Mouse (Mus musculus): ENCODE results near the gene Krba1. TPM values are rescaled to one million over a fixed set of nuclear protein-coding genes. Genes with fewer than 3 reads are reported as not detected.

Krba1 gene
- polyA plus RNA-seq, 1 experiment from 2014 or later = 25.0 TPM

- under 1% methylated on average over 19 of the region's 19 CpGs for WGBS
- Histone ChIP-seq H3K4me2 (peak overlapping the region; percentile 91), H3K4me3 (replicated peaks) (peak overlapping the region; percentile 70)
Measured at GRCm38 (mm10) chr6:48443592-48444309, 48.4 kb downstream of the Krba1 start.

GRCm38 (mm10) chr6:48444310-48445180, 49.2 kb downstream of the Krba1 start:
- H3K9me3 ChIP-seq (replicated peaks) = no peaks in the 10 kb centered on the region
- peaks cover 17% of the 10 kb centered on the region for H3K36me3 ChIP-seq
- H3K27me3 ChIP-seq (replicated peaks) = peaks cover 16% of the 10 kb centered on the region
- peaks cover 29% of the 10 kb centered on the region for H3K4me1 ChIP-seq
- WGBS = under 1% methylated on average over 31 of the region's 34 CpGs
- H3K27ac ChIP-seq (replicated peaks) = peak overlapping the region; percentile 91
- ATAC-seq (ENCODE audit: low FRiP score) = peak; percentile 76
- H3K9ac ChIP-seq (replicated peaks) = peak overlapping the region; percentile 71
- H3K4me2 ChIP-seq = peak overlapping the region; percentile 91
- H3K4me3 ChIP-seq (replicated peaks) = peak overlapping the region; percentile 70

More at GRCm38 (mm10) chr6:48443592-48444309, 48.4 kb downstream of the Krba1 start:
- peak; percentile 82 for ATAC-seq (ENCODE audit: low FRiP score)
- peaks cover 20% of the 10 kb centered on the region for H3K36me3 ChIP-seq
- H3K4me1 ChIP-seq = peaks cover 37% of the 10 kb centered on the region
- peak overlapping the region; percentile 91 for H3K27ac ChIP-seq (replicated peaks)
- H3K9me3 ChIP-seq (replicated peaks) = no peaks in the 10 kb centered on the region
- peaks cover 24% of the 10 kb centered on the region for H3K27me3 ChIP-seq (replicated peaks)
- H3K9ac ChIP-seq (replicated peaks) = peak overlapping the region; percentile 46

GRCm38 (mm10) chr6:48445181-48446101, 50.1 kb downstream of the Krba1 start, which contains the start of gene Zfp467:
TSS of gene Zfp467 (minus strand) at chr6:48445825.
- H3K27ac ChIP-seq (replicated peaks) = peak within 1 kb of the TSS; percentile 91
- peaks cover 23% of the 10 kb centered on the region for H3K4me1 ChIP-seq
- H3K36me3 ChIP-seq = peaks cover 17% of the 10 kb centered on the region
- H3K9me3 ChIP-seq (replicated peaks) = no peaks in the 10 kb centered on the region
- H3K9ac ChIP-seq (replicated peaks) = peak within 1 kb of the TSS; percentile 71
- ATAC-seq (ENCODE audit: low FRiP score) = peak; percentile 46
- peak within 1 kb of the TSS; percentile 70 for H3K4me3 ChIP-seq (replicated peaks)
- peaks cover 9% of the 10 kb centered on the region for H3K27me3 ChIP-seq (replicated peaks)
- WGBS = under 1% methylated on average over 65 of the region's 65 CpGs
- peak within 1 kb of the TSS; percentile 91 for H3K4me2 ChIP-seq

GRCm38 (mm10) chr6:48446256-48446655, 50.9 kb downstream of the Krba1 start:
- Histone ChIP-seq H3K9ac (replicated peaks) (peak overlapping the region; percentile 71), H3K4me1 (peaks cover 20% of the 10 kb centered on the region), H3K4me3 (replicated peaks) (peak overlapping the region; percentile 70), H3K27me3 (replicated peaks) (peaks cover 1% of the 10 kb centered on the region), H3K4me2 (peak overlapping the region; percentile 91), H3K36me3 (peaks cover 12% of the 10 kb centered on the region), H3K27ac (replicated peaks) (peak overlapping the region; percentile 91; the same call in 1 of the 2 replicates), H3K9me3 (replicated peaks) (no peaks in the 10 kb centered on the region)
- 39% methylated on average over 2 of the region's 3 CpGs for WGBS
- ATAC-seq (ENCODE audit: low FRiP score) = no peak

GRCm38 (mm10) chr6:48446896-48447295, 51.5 kb downstream of the Krba1 start:
- H3K4me1 ChIP-seq = peaks cover 18% of the 10 kb centered on the region
- H3K36me3 ChIP-seq = peaks cover 5% of the 10 kb centered on the region; the same call in 1 of the 2 replicates
- H3K9me3 ChIP-seq (replicated peaks) = no peaks in the 10 kb centered on the region
- H3K9ac ChIP-seq (replicated peaks) = no peak overlapping the region
- no peak for ATAC-seq (ENCODE audit: low FRiP score)
- no peak overlapping the region for H3K4me3 ChIP-seq (replicated peaks)
- no peaks in the 10 kb centered on the region for H3K27me3 ChIP-seq (replicated peaks)
- no peak overlapping the region for H3K4me2 ChIP-seq
- WGBS = 88% methylated on average over 3 of the region's 3 CpGs
- H3K27ac ChIP-seq (replicated peaks) = no peak overlapping the region

- H3K4me3 ChIP-seq (replicated peaks) = no peak within 1 kb of the TSS
- no peak within 1 kb of the TSS for H3K27ac ChIP-seq (replicated peaks)
- no peaks in the 10 kb centered on the region for H3K9me3 ChIP-seq (replicated peaks)
- H3K27me3 ChIP-seq (replicated peaks) = no peaks in the 10 kb centered on the region
- H3K36me3 ChIP-seq = no peaks in the 10 kb centered on the region
- 88% methylated on average over 1 of the region's 1 CpGs for WGBS
- H3K9ac ChIP-seq (replicated peaks) = no peak within 1 kb of the TSS
- H3K4me2 ChIP-seq = no peak within 1 kb of the TSS
- peaks cover 18% of the 10 kb centered on the region for H3K4me1 ChIP-seq
- ATAC-seq (ENCODE audit: low FRiP score) = no peak
Measured at GRCm38 (mm10) chr6:48447929-48448328, 52.5 kb downstream of the Krba1 start, which contains the start of gene Sspo. TSS of gene Sspo (plus strand) at chr6:48448229.

- Histone ChIP-seq H3K9me3 (replicated peaks) (no peaks in the 10 kb centered on the region), H3K4me2 (no peak overlapping the region), H3K4me1 (peaks cover 14% of the 10 kb centered on the region), H3K9ac (replicated peaks) (no peak overlapping the region), H3K4me3 (replicated peaks) (no peak overlapping the region), H3K27ac (replicated peaks) (no peak overlapping the region), H3K36me3 (no peaks in the 10 kb centered on the region), H3K27me3 (replicated peaks) (no peaks in the 10 kb centered on the region)
- 83% methylated on average over 7 of the region's 7 CpGs for WGBS
- ATAC-seq (ENCODE audit: low FRiP score) = no peak
Measured at GRCm38 (mm10) chr6:48448527-48448926, 53.1 kb downstream of the Krba1 start.

GRCm38 (mm10) chr6:48452151-48452550, 56.8 kb downstream of the Krba1 start:
- 74% methylated on average over 1 of the region's 1 CpGs for whole genome bisulfite sequencing
- H3K9ac ChIP-seq (replicated peaks) = no peak overlapping the region
- H3K27me3 ChIP-seq (replicated peaks) = no peaks in the 10 kb centered on the region
- no peaks in the 10 kb centered on the region for H3K9me3 ChIP-seq (replicated peaks)
- no peak overlapping the region for H3K4me3 ChIP-seq (replicated peaks)
- no peaks in the 10 kb centered on the region for H3K4me1 ChIP-seq
- H3K27ac ChIP-seq (replicated peaks) = no peak overlapping the region
- H3K4me2 ChIP-seq = no peak overlapping the region
- H3K36me3 ChIP-seq = no peaks in the 10 kb centered on the region
- ATAC-seq (ENCODE audit: low FRiP score) = no peak

- no peak for ATAC-seq (ENCODE audit: low FRiP score)
- Histone ChIP-seq H3K9ac (replicated peaks) (no peak overlapping the region), H3K36me3 (no peaks in the 10 kb centered on the region), H3K27me3 (replicated peaks) (no peaks in the 10 kb centered on the region), H3K4me1 (no peaks in the 10 kb centered on the region), H3K4me2 (no peak overlapping the region), H3K4me3 (replicated peaks) (no peak overlapping the region), H3K27ac (replicated peaks) (no peak overlapping the region), H3K9me3 (replicated peaks) (no peaks in the 10 kb centered on the region)
- WGBS = 73% methylated on average over 3 of the region's 3 CpGs
Measured at GRCm38 (mm10) chr6:48452771-48453170, 57.4 kb downstream of the Krba1 start.

- Histone ChIP-seq H3K27ac (replicated peaks) (no peak overlapping the region), H3K9me3 (replicated peaks) (no peaks in the 10 kb centered on the region), H3K36me3 (no peaks in the 10 kb centered on the region), H3K4me1 (no peaks in the 10 kb centered on the region), H3K4me2 (no peak overlapping the region), H3K4me3 (replicated peaks) (no peak overlapping the region), H3K9ac (replicated peaks) (no peak overlapping the region), H3K27me3 (replicated peaks) (no peaks in the 10 kb centered on the region)
- ATAC-seq (ENCODE audit: low FRiP score) = no peak
- 93% methylated on average over 13 of the region's 13 CpGs for WGBS
Measured at GRCm38 (mm10) chr6:48464966-48465679, 69.7 kb downstream of the Krba1 start.

Measured in neural tube, embryonic 15.5 days (tissue).